In genomic region chr14:29904856-29905255, GRCm38 (mm10) we compare ENCODE assay signal across 20 mouse cellular contexts.
"Had no signal": no experiment of that assay in that cellular context is flagged by ENCODE, and none has a peak within 500 bp of the region (broad histone marks: within the 10 kb centered on the region; RNA-seq: fewer than 3 reads in every experiment).

No protein-coding gene starts in this region.

- H3K4me2 ChIP-seq: limb, embryonic 12.5 days; limb, embryonic 15.5 days; liver, embryonic 11.5 days; lung, embryonic 14.5 days; midbrain, embryonic 11.5 days had no signal

- ATAC-seq: liver, postnatal 0 days; lung, postnatal 0 days had no signal

- H3K4me1 ChIP-seq: limb, embryonic 12.5 days; limb, embryonic 15.5 days had no signal

- H3K36me3 ChIP-seq: limb, embryonic 12.5 days; limb, embryonic 15.5 days had no signal

- DNase-seq: kidney, postnatal 14 days; kidney, postnatal 4 days; left cerebral cortex, postnatal 4 days; liver, postnatal 0 days; lung, embryonic 14.5 days; lung, postnatal 4 days; midbrain, embryonic 14.5 days; right cerebral cortex, adult 18-20 months; right cerebral cortex, postnatal 14 days; right cerebral cortex, postnatal 4 days; thymus, adult 2 months; thymus, postnatal 14 days; thymus, postnatal 4 days had no signal

- H3K9me3 ChIP-seq: limb, embryonic 12.5 days; limb, embryonic 15.5 days had no signal

- H3K27me3 ChIP-seq: limb, embryonic 12.5 days; limb, embryonic 15.5 days had no signal

- H3K4me3 ChIP-seq: limb, embryonic 12.5 days; limb, embryonic 15.5 days had no signal

- H3K27ac ChIP-seq: limb, embryonic 12.5 days; limb, embryonic 15.5 days; liver, embryonic 14.5 days; stomach, postnatal 0 days had no signal

- H3K9ac ChIP-seq: limb, embryonic 12.5 days; limb, embryonic 15.5 days; liver, embryonic 14.5 days; liver, postnatal 0 days; lung, embryonic 14.5 days had no signal
